Mouse (Mus musculus) layer of hippocampus, adult 8-10 months (tissue): ENCODE data around the gene Fabp6. TPM values are rescaled to one million over a fixed set of nuclear protein-coding genes. Genes with fewer than 3 reads are reported as not detected.

Source experiments
- DNase-seq, 2 experiments: peaks; one replicate each; pipeline ENCODE4 v3.0.0; 2022; ENCODE audit warnings: low spot score in 2 of 2
- total RNA-seq, 4 experiments: library from RNA; stranded (reverse); gene quantifications; 2 replicates each; pipeline ENCODE4 v1.2.4; 2022

The Fabp6 gene
- total RNA-seq, 4 experiments from 2014 or later = not detected

GRCm38 (mm10) chr11:43548657-43549435, 52.5 kb downstream of the Fabp6 start:
- DNase-seq = no peak

- DNase-seq = peak; percentile 73 to 77
These were observed 53.2 kb downstream of the Fabp6 start for GRCm38 (mm10) chr11:43548148-43548547.

GRCm38 (mm10) chr11:43546678-43547077, 54.7 kb downstream of the Fabp6 start:
- no peak for DNase-seq

Other genes starting within 250 kb of the Fabp6 start
- 10 to 100 TPM; 26.2 to 36.5 (median 28.3) TPM for gene Pttg1, start 175.3 kb downstream of the Fabp6 start, total RNA-seq
- gene Slu7, start 167.8 kb downstream of the Fabp6 start, total RNA-seq = 10 to 100 TPM; 42.3 to 55.9 (median 51.1) TPM
- 1 to 10 TPM; 1.1 to 3.0 (median 2.1) TPM for gene C1qtnf2, start 127.3 kb downstream of the Fabp6 start, total RNA-seq
- gene Ccnjl, start 72.8 kb downstream of the Fabp6 start, total RNA-seq = 10 to 100 TPM in 1 of 4 experiments, 1 to 10 TPM in 3; 7.5 to 10.4 (median 8.8) TPM
- 1 to 10 TPM; 1.3 to 3.0 (median 2.4) TPM for gene 4933415A04Rik, start 14.5 kb downstream of the Fabp6 start, total RNA-seq
- gene Pwwp2a, start 80.5 kb upstream of the Fabp6 start, total RNA-seq = 10 to 100 TPM; 65.0 to 71.6 (median 68.6) TPM
- gene Ttc1, start 146.5 kb upstream of the Fabp6 start, total RNA-seq = 10 to 100 TPM; 56.2 to 68.4 (median 62.7) TPM